Mouse (Mus musculus): ENCODE measurements around the gene AF067063. TPM values are rescaled to one million over a fixed set of nuclear protein-coding genes. Genes with fewer than 3 reads are reported as not detected.

AF067063 gene
- polyA plus RNA-seq, 1 experiment from 2014 or later: not detected

DNA sequence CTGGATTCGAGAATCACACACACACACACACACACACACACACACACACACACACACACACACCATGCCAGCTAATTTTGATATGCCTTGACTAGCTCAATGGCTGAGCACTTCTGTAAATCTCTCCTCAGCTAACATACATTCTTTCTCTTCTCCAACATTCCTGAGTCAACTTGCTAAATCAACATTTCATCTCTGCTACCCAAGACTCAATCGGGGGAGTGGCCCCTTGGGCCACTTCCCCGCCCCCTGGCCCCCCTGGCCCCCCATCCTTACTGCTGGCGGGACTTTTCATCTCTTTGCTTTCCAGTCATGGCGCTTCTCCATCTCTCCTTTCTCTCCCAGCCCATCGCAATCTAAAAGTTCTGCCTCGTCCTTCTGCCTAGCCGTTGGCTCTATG is 13.2 kb downstream of the AF067063 start:
- Histone ChIP-seq H3K4me3 (ENCODE audit: low read depth, low read length) (no peak overlapping the region), H3K4me1 (ENCODE audit: control insufficient read depth, insufficient read depth, low read length) (peaks cover 6% of the 10 kb centered on the region; the same call in 1 of the 2 replicates), H3K27ac (ENCODE audit: low read depth, low read length) (no peak overlapping the region), H3K9ac (ENCODE audit: low read length) (no peak overlapping the region), H3K36me3 (ENCODE audit: control insufficient read depth, insufficient read depth, low read length) (no peaks in the 10 kb centered on the region), H3K9me3 (ENCODE audit: control insufficient read depth, low read length) (no peaks in the 10 kb centered on the region), H3K27me3 (ENCODE audit: control insufficient read depth, insufficient read depth, low read length) (no peaks in the 10 kb centered on the region), H3K4me2 (no peak overlapping the region)
- DNase-seq (ENCODE audit: low spot score, missing footprints): peak; percentile 69
- WGBS: 51% methylated on average over 8 of the region's 8 CpGs
- ATAC-seq (ENCODE audit: low FRiP score): no peak

DNA sequence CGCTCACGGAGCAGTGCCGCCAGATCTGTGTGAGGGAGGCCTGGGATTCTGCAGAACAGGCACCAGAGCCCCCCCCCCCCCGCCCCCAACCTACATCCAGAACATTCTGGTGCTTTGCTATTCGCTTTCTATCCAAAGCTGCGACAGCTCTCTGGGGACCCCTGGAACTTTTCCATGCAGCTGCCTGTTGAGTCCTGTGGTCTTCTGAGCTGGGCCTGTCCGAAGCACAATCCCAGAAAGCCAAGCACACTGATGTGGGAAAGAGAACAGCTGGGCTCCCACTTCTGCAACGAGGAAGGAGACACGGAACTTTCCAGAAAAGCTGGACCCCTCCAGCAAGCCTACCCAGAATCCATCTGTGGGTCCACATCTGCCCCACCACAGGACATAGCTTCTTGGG is 20.0 kb downstream of the AF067063 start:
- 91% methylated on average over 9 of the region's 9 CpGs for WGBS
- no peaks in the 10 kb centered on the region for H3K27me3 ChIP-seq (ENCODE audit: control insufficient read depth, insufficient read depth, low read length)
- H3K4me3 ChIP-seq (ENCODE audit: low read depth, low read length): no peak overlapping the region
- H3K36me3 ChIP-seq (ENCODE audit: control insufficient read depth, insufficient read depth, low read length): no peaks in the 10 kb centered on the region
- no peak overlapping the region for H3K4me2 ChIP-seq
- no peak overlapping the region for H3K9ac ChIP-seq (ENCODE audit: low read length)
- no peaks in the 10 kb centered on the region for H3K9me3 ChIP-seq (ENCODE audit: control insufficient read depth, low read length)
- no peaks in the 10 kb centered on the region for H3K4me1 ChIP-seq (ENCODE audit: control insufficient read depth, insufficient read depth, low read length)
- ATAC-seq (ENCODE audit: low FRiP score) (no peak), DNase-seq (ENCODE audit: low spot score, missing footprints) (peak; percentile 79)
- H3K27ac ChIP-seq (ENCODE audit: low read depth, low read length): no peak overlapping the region

DNA sequence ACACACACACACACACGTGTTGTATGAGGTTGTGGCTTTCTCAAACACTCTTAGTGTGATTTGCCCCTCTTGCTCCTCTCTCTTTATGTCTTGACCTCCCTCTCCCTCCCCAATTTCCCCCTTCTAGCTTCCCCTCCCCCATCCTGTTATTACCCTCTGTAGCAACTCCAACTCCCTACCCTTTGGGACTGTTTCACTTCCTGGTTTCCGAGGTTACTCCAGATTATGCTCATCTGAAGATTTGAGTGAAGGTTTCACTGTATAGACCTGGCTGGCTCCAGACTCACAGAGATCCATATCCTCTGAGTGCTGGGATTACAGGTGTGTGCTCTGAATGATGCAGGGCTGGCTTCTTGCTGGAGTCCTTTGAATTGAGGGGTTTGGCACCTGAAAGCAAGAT is 21.1 kb downstream of the AF067063 start:
- DNase-seq (ENCODE audit: low spot score, missing footprints) (no peak), ATAC-seq (ENCODE audit: low FRiP score) (no peak)
- H3K4me1 ChIP-seq (ENCODE audit: control insufficient read depth, insufficient read depth, low read length): no peaks in the 10 kb centered on the region
- WGBS: 86% methylated on average over 2 of the region's 2 CpGs
- no peaks in the 10 kb centered on the region for H3K36me3 ChIP-seq (ENCODE audit: control insufficient read depth, insufficient read depth, low read length)
- H3K27me3 ChIP-seq (ENCODE audit: control insufficient read depth, insufficient read depth, low read length): no peaks in the 10 kb centered on the region
- H3K4me2 ChIP-seq: no peak overlapping the region
- H3K4me3 ChIP-seq (ENCODE audit: low read depth, low read length): no peak overlapping the region
- H3K27ac ChIP-seq (ENCODE audit: low read depth, low read length): no peak overlapping the region
- no peak overlapping the region for H3K9ac ChIP-seq (ENCODE audit: low read length)
- H3K9me3 ChIP-seq (ENCODE audit: control insufficient read depth, low read length): no peaks in the 10 kb centered on the region

DNA sequence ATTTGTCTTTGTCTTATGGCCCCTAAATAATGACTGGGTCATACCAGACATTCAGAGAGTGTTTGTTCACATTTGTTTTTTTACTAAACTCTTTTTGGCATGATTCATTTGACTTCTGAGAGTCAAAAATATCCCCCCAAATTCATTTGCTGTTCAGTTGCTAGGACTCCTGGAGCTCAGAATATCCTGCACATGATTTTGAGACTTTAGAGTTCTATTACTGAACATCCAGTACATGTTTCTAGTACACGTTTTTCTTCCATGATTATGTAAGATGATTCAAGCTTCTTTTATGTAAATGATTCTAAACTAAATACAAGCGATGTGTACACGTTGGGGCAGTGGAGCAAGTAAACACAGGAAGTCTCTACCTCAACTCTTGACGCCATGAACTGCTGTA is 32.4 kb downstream of the AF067063 start:
- no peak overlapping the region for H3K27ac ChIP-seq (ENCODE audit: low read depth, low read length)
- no peaks in the 10 kb centered on the region for H3K9me3 ChIP-seq (ENCODE audit: control insufficient read depth, low read length)
- no peaks in the 10 kb centered on the region for H3K36me3 ChIP-seq (ENCODE audit: control insufficient read depth, insufficient read depth, low read length)
- H3K9ac ChIP-seq (ENCODE audit: low read length): no peak overlapping the region
- 78% methylated on average over 4 of the region's 4 CpGs for WGBS
- no peaks in the 10 kb centered on the region for H3K27me3 ChIP-seq (ENCODE audit: control insufficient read depth, insufficient read depth, low read length)
- DNase-seq (ENCODE audit: low spot score, missing footprints): no peak
- no peak overlapping the region for H3K4me2 ChIP-seq
- H3K4me3 ChIP-seq (ENCODE audit: low read depth, low read length): no peak overlapping the region
- ATAC-seq (ENCODE audit: low FRiP score): no peak
- H3K4me1 ChIP-seq (ENCODE audit: control insufficient read depth, insufficient read depth, low read length): no peaks in the 10 kb centered on the region

DNA sequence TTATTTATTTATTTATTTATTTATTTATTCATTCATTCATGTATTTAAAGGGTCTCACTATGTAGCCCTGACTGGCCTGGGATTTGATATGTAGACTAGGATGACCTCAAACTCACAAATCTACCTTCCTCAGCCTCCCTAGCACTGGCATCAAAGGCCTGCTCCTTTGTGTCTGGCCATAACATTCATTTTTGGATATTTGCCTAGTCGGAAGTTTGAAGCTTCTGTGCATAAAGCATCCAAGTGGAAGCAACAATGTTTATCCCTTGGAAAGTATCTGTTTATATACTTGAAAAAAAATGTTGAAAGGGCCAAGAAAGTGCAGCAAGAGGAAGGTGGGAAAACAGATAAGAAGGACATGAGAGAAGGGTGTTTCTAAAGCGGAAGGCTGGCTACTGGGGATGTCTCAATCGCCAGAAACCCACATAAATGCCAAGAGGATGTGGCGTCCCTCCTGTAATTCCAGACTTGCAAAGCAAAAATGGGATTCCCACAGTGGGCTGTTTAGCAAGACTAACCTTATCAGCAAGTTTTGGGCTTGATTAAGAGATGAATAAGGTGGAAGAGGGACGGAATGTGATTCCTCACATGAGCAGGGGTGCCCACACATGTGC is 37.1 kb downstream of the AF067063 start:
- Histone ChIP-seq H3K9ac (ENCODE audit: low read length) (no peak overlapping the region), H3K4me1 (ENCODE audit: control insufficient read depth, insufficient read depth, low read length) (peaks cover 15% of the 10 kb centered on the region), H3K4me3 (ENCODE audit: low read depth, low read length) (no peak overlapping the region), H3K27me3 (ENCODE audit: control insufficient read depth, insufficient read depth, low read length) (no peaks in the 10 kb centered on the region), H3K9me3 (ENCODE audit: control insufficient read depth, low read length) (no peaks in the 10 kb centered on the region), H3K4me2 (no peak overlapping the region), H3K27ac (ENCODE audit: low read depth, low read length) (no peak overlapping the region), H3K36me3 (ENCODE audit: control insufficient read depth, insufficient read depth, low read length) (peaks cover 6% of the 10 kb centered on the region)
- WGBS: 84% methylated on average over 5 of the region's 5 CpGs
- no peak for ATAC-seq (ENCODE audit: low FRiP score)
- DNase-seq (ENCODE audit: low spot score, missing footprints): no peak

DNA sequence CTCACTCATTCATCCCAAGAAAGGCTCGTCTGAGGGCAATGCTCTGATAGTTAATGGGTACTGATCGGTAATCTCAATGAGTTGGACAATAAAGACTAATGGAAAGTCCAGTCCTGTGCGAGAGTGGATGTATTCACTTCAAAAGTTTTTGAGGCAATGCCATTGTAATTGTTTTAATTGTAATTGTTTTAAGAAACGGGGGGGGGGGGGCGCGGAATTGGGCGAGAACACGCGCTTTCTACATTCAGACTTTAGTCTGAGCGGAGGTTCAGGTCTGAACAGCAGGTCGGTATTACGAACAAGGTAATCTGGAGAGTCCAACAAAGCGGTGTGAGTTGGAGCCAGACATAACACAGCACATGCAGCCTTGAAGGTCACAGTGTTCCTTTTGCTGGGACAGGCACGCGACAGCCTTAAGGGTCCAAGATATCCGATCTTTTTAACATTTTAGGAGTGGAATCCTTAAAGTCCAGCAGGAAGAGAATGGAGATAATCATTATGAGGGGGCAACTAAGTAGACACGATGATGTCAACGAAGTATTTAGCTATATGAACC is 38.4 kb downstream of the AF067063 start:
- 4% methylated on average over 18 of the region's 18 CpGs for WGBS
- Histone ChIP-seq H3K27me3 (ENCODE audit: control insufficient read depth, insufficient read depth, low read length) (no peaks in the 10 kb centered on the region), H3K9ac (ENCODE audit: low read length) (peak overlapping the region; percentile 89), H3K36me3 (ENCODE audit: control insufficient read depth, insufficient read depth, low read length) (peaks cover 8% of the 10 kb centered on the region), H3K27ac (ENCODE audit: low read depth, low read length) (peak overlapping the region; percentile 89), H3K4me1 (ENCODE audit: control insufficient read depth, insufficient read depth, low read length) (peaks cover 15% of the 10 kb centered on the region), H3K4me3 (ENCODE audit: low read depth, low read length) (peak overlapping the region; percentile 85), H3K9me3 (ENCODE audit: control insufficient read depth, low read length) (no peaks in the 10 kb centered on the region), H3K4me2 (peak overlapping the region; percentile 72)
- DNase-seq (ENCODE audit: low spot score, missing footprints) (no peak), ATAC-seq (ENCODE audit: low FRiP score) (no peak)

DNA sequence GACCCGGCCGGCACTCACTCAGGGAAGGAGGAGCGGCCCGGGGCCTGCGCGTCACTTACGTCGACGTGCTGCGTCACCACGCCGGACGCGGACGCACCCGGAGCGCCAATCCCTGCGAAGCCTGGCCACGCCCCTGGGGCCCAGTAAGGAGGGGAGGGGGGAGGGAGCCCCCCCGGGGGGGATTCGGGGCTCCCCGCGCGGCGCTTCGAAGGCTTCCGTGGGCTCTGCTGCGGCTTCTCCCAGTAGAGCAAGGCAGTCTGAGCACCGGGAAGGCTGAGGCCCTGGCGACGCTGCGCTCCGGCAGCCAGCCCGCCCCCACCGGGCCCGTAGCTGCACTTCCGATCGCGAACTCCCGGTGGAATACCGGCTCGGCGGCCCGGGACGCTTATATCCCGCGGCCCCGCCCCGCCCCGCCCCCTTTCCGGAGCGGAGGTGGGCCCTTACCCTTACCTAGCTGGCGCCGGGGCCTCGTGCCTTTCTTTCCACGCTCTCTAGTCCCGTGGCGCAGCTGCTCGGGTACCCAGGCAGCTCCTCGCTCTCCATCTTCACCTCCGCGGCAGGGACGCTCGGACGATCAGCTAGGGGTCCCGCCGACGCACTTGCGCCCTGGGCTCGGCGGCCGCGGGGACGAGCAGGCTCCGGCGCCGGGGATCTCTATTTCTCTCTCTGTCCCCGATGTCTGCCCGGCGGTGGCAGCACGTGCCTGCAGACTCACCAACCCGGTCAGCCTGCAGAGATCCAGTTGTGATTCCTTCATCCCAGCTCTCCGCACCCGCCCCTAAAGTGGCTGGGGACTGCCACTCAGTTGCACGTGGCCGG is 39.0 kb downstream of the AF067063 start, which contains the start of gene Zfp131:
TSS of gene Zfp131 (minus strand) at position 129 of the 819 bp plus-strand sequence.
- WGBS: 0% methylated on average over 74 of the region's 86 CpGs
- DNase-seq (ENCODE audit: low spot score, missing footprints): peak; percentile 100

DNA sequence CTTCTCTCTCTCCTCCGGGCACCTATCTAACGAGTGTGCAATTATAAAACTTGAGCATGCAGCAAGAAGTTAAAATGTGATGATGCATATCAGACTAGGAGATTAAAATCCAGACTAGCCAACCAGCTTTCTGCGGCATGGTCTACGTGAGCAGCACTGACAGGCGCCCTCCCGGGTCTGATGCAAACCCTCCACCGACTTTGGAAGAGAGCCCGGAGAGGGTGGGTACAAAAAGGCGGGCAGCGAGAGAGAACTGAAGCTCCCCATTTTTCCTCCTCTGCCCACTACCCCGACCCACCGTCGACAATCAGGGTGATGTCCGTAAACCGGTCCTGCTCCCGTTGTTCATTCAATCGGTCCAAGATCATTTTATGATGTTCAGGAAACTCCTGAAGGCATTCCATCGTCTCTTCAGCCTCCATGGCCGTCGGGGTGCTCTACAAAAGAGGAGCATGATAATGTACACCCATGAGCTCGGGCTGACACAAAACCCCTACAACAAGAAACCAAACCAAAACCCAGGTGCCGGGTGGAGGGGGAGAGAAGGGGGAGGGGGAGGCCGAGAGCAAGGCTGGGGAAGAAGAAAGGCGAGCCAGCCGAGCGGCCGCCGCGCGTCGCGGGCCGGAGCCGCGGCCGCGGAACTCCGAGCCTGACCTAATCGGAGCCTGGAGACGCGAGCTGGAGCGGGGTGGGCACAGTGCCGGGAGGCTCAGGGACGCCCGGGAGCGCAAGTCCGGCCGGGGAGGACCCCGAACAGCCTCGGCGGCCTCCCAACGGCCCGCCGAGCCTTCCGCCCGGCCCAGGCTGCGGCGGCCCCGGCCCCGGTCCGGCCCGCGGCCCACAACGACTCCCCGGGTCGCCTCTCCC is 39.9 kb downstream of the AF067063 start:
- peak overlapping the region; percentile 85 for H3K4me3 ChIP-seq (ENCODE audit: low read depth, low read length)
- H3K4me1 ChIP-seq (ENCODE audit: control insufficient read depth, insufficient read depth, low read length): peaks cover 15% of the 10 kb centered on the region
- H3K4me2 ChIP-seq: peak overlapping the region; percentile 46
- peak overlapping the region; percentile 89 for H3K9ac ChIP-seq (ENCODE audit: low read length)
- no peaks in the 10 kb centered on the region for H3K27me3 ChIP-seq (ENCODE audit: control insufficient read depth, insufficient read depth, low read length)
- no peaks in the 10 kb centered on the region for H3K9me3 ChIP-seq (ENCODE audit: control insufficient read depth, low read length)
- ATAC-seq (ENCODE audit: low FRiP score) (peak; percentile 75), DNase-seq (ENCODE audit: low spot score, missing footprints) (peak; percentile 95)
- WGBS: 2% methylated on average over 44 of the region's 66 CpGs
- H3K36me3 ChIP-seq (ENCODE audit: control insufficient read depth, insufficient read depth, low read length): peaks cover 9% of the 10 kb centered on the region
- H3K27ac ChIP-seq (ENCODE audit: low read depth, low read length): peak overlapping the region; percentile 89

More for the DNA sequence above, 39.0 kb downstream of the AF067063 start, which contains the start of gene Zfp131:
- peak within 1 kb of the TSS; percentile 72 for H3K4me2 ChIP-seq
- H3K36me3 ChIP-seq (ENCODE audit: control insufficient read depth, insufficient read depth, low read length): peaks cover 9% of the 10 kb centered on the region
- H3K4me3 ChIP-seq (ENCODE audit: low read depth, low read length): peak within 1 kb of the TSS; percentile 85
- peak within 1 kb of the TSS; percentile 89 for H3K27ac ChIP-seq (ENCODE audit: low read depth, low read length)
- no peaks in the 10 kb centered on the region for H3K9me3 ChIP-seq (ENCODE audit: control insufficient read depth, low read length)
- peak within 1 kb of the TSS; percentile 89 for H3K9ac ChIP-seq (ENCODE audit: low read length)
- peak; percentile 97 for ATAC-seq (ENCODE audit: low FRiP score)
- no peaks in the 10 kb centered on the region for H3K27me3 ChIP-seq (ENCODE audit: control insufficient read depth, insufficient read depth, low read length)
- peaks cover 15% of the 10 kb centered on the region for H3K4me1 ChIP-seq (ENCODE audit: control insufficient read depth, insufficient read depth, low read length)

Data from midbrain, embryonic 11.5 days (tissue).